Mouse (Mus musculus): ENCODE results near the gene Zfp777. TPM values are rescaled to one million over a fixed set of nuclear protein-coding genes. Genes with fewer than 3 reads are reported as not detected.

The Zfp777 gene
- polyA plus RNA-seq, 1 experiment from 2014 or later = 13.3 TPM

DNA sequence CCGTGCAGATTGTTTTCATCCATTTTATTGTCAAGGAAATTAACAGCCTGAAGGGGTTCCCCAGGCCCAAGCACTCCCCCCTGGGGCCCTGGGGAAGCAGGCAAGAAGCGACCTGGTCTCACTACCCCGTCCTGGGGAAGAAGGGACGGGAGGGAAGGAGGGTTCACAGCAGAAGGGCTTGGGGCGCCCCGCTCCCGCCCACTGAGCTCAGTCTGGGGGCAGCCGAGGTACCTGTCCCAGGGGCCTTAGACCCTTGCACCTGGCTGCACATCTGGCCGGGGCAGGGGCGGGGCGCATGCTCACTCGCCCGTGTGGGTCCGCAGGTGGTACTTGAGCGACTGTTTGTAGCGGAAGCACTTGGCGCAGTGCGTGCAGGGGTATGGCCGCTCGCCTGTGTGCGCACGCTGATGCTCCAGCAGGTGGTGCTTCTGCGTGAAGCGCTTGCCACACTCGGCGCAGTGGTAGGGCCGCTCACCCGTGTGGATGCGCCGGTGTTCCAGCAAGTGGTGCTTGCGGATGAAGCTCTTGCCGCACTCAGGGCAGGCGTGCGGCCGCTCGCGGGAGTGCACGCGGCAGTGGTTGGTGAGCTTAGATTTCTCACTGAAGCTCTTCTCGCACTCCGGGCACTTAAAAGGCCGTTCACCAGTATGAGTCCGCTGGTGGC lies 24.2 kb downstream of the Zfp777 start:
- Histone ChIP-seq H3K36me3 (peaks cover 70% of the 10 kb centered on the region), H3K9ac (no peak overlapping the region), H3K27me3 (replicated peaks) (no peaks in the 10 kb centered on the region), H3K4me3 (no peak overlapping the region), H3K9me3 (peaks cover 21% of the 10 kb centered on the region), H3K4me2 (replicated peaks) (no peak overlapping the region; the same call in 1 of the 2 replicates), H3K27ac (no peak overlapping the region), H3K4me1 (peaks cover 6% of the 10 kb centered on the region)
- ATAC-seq (ENCODE audit: low FRiP score, low read depth) = peak; percentile 82
- WGBS = 66% methylated on average over 43 of the region's 43 CpGs

DNA sequence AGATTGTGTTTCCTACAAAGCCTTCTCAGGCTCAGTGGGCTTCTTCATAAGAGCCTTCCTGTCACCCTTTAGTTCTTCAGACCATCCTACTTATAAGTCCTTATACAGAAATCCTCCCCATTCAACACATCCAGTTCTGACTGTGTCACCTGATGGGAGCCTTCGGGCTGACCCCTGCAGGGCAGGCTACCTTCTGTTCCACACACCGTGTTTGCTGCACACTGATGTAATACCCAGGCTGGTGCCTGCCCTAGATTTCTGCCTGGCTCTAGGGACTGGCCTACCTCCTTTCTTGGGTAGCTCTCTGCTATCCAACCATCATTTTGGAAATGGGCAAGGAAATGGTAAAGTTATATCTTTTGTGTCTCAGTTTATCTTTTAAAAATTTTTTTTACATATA lies 26.0 kb downstream of the Zfp777 start:
- Histone ChIP-seq H3K36me3 (peaks cover 54% of the 10 kb centered on the region), H3K4me2 (replicated peaks) (no peak overlapping the region), H3K27ac (no peak overlapping the region), H3K4me1 (peaks cover 6% of the 10 kb centered on the region), H3K9ac (no peak overlapping the region), H3K4me3 (no peak overlapping the region), H3K27me3 (replicated peaks) (no peaks in the 10 kb centered on the region), H3K9me3 (peaks cover 21% of the 10 kb centered on the region)
- ATAC-seq (ENCODE audit: low FRiP score, low read depth) = no peak
- 84% methylated on average over 2 of the region's 2 CpGs for WGBS

DNA sequence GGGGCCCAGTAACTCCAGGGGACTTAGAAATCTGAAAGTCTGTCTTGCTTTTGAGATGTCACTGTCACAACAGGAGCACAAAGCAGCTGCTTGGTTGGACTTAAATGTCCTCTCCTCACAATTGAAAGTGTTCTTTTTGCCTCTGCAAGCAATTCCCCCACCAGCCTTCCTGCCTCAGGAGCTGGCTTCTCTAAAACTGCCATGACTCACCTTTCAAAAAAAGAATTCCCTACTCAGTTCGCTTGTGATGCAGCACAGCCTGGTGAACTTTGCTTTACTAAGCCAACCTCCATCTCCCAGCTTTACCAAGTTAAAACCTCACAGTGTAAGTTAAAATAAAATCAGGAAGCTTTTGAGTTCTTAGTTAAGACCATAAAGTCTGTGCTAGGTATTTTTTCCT lies 27.0 kb downstream of the Zfp777 start:
- Histone ChIP-seq H3K9me3 (peaks cover 21% of the 10 kb centered on the region), H3K4me1 (peaks cover 6% of the 10 kb centered on the region), H3K27ac (no peak overlapping the region), H3K4me2 (replicated peaks) (no peak overlapping the region), H3K4me3 (no peak overlapping the region), H3K9ac (no peak overlapping the region), H3K27me3 (replicated peaks) (no peaks in the 10 kb centered on the region), H3K36me3 (peaks cover 44% of the 10 kb centered on the region)
- WGBS = 76% methylated on average over 1 of the region's 1 CpGs
- ATAC-seq (ENCODE audit: low FRiP score, low read depth) = no peak

DNA sequence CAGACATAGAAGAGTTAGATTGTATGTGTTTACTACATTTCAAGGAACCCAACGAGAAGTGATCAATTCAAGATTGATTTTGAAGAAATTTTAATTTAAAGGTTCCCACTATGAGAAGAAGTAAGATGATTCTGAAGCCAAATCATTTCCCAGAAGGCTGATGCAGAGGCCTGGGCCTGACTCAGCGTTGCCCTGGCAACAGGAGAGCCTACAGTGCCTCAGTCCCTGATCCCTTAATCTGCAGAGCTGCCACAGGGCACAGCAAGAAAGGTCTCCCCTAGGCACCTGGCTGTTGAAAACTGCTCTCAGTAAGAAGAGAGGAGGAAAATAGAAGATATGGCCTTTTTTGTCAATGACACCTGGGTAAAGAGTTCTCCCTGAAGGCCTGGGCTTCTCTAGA lies 28.7 kb downstream of the Zfp777 start:
- Histone ChIP-seq H3K36me3 (peaks cover 27% of the 10 kb centered on the region), H3K4me3 (no peak overlapping the region), H3K9me3 (peaks cover 13% of the 10 kb centered on the region), H3K27me3 (replicated peaks) (no peaks in the 10 kb centered on the region), H3K9ac (no peak overlapping the region), H3K4me1 (peaks cover 6% of the 10 kb centered on the region), H3K4me2 (replicated peaks) (no peak overlapping the region), H3K27ac (no peak overlapping the region)
- WGBS = 82% methylated on average over 2 of the region's 2 CpGs
- no peak for ATAC-seq (ENCODE audit: low FRiP score, low read depth)

DNA sequence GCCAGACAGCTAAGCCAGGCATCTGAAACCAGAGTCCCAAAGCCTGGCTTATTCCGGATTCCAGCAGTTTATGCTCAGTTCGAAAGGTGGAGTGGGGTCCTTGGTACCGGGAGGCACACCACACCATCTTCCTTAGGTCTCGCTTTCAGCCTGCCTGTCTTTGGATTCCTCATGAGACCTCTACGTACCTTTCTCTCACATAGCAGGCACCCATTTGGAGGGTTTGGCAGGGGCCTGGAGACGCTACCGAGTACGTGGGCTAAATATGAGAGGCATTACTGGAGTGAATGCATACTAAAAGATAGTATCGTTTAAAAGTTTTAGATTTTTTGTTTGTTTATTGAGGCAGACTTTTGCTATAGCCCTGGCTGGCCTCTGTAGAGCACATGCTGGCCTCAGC lies 31.9 kb downstream of the Zfp777 start:
- no peaks in the 10 kb centered on the region for H3K36me3 ChIP-seq
- H3K27me3 ChIP-seq (replicated peaks) = no peaks in the 10 kb centered on the region
- ATAC-seq (ENCODE audit: low FRiP score, low read depth) = no peak
- 93% methylated on average over 9 of the region's 9 CpGs for WGBS
- H3K4me2 ChIP-seq (replicated peaks) = no peak overlapping the region
- no peak overlapping the region for H3K4me3 ChIP-seq
- no peak overlapping the region for H3K9ac ChIP-seq
- H3K9me3 ChIP-seq = no peaks in the 10 kb centered on the region
- H3K4me1 ChIP-seq = no peaks in the 10 kb centered on the region
- no peak overlapping the region for H3K27ac ChIP-seq

DNA sequence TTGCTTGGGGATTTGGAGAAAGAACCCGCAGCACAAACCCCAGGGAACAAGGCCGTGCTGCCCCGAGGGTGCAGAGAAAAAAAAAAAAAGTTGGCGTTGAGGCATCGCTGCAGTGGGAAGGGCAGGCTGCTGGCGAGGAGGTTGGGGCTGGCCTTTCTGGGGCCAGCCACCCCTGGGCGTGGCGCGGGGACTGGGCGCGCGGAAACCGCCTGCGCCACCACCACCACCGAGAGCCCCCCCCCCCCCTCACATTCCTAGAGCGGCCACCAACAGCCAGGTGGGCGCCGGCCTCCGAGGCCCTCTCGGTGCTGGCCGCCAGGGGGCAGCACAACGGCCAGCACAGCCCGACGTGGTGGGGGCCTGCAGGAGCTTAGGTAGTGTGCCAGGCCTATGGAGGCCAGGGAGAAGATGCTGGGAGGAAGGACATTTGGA lies 32.6 kb downstream of the Zfp777 start:
- ATAC-seq (ENCODE audit: low FRiP score, low read depth) = peak; percentile 97
- no peaks in the 10 kb centered on the region for H3K36me3 ChIP-seq
- H3K4me3 ChIP-seq = peak overlapping the region; percentile 43
- under 1% methylated on average over 23 of the region's 24 CpGs for WGBS
- H3K27ac ChIP-seq = no peak overlapping the region
- no peaks in the 10 kb centered on the region for H3K27me3 ChIP-seq (replicated peaks)
- H3K4me1 ChIP-seq = no peaks in the 10 kb centered on the region
- peak overlapping the region; percentile 74 for H3K4me2 ChIP-seq (replicated peaks)
- H3K9ac ChIP-seq = peak overlapping the region; percentile 53
- H3K9me3 ChIP-seq = no peaks in the 10 kb centered on the region

DNA sequence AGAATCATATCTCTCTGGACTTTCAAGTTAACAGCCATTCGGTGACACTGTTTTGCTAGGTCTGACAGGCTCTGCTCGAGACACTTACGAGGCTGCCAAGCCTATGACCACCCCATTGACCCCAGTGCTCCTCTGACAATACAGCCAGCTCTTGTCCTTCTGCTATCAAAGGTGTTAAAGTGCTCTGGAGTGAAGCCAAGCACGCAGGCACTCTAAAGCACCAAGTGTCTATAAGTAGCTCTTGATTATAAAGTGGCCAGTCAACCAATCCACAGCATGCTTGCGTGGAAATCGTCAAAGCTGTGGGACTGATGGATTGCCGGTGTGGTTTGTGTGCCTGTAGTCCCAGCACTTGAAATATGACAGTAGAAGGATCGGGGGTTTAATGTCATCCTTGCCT lies 38.0 kb downstream of the Zfp777 start:
- H3K27me3 ChIP-seq (replicated peaks) = no peaks in the 10 kb centered on the region
- WGBS = 64% methylated on average over 8 of the region's 8 CpGs
- ATAC-seq (ENCODE audit: low FRiP score, low read depth) = no peak

DNA sequence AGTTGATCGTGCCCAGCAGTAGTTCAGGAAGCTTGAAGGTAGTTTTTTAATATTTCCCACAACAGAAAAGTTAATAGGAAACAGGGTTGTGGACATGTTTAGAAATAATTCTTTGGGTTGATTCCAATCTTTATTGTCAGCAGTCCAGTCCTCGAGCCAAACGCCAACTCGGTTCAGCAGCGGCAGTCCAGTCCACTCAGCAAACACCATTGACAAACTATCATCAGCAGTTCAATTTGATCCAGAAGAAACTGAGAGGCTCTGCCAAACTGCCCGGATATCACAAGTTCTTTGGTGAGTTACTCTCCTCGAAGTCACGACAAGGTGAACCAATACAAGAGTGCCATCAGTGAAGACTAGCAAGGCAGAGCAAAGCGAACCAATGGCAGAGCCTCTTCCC lies 53.0 kb downstream of the Zfp777 start:
- no peak for ATAC-seq (ENCODE audit: low FRiP score, low read depth)
- no peak overlapping the region for H3K27ac ChIP-seq
- 92% methylated on average over 9 of the region's 9 CpGs for WGBS
- no peaks in the 10 kb centered on the region for H3K36me3 ChIP-seq
- no peaks in the 10 kb centered on the region for H3K27me3 ChIP-seq (replicated peaks)
- no peak overlapping the region for H3K4me2 ChIP-seq (replicated peaks)
- no peak overlapping the region for H3K9ac ChIP-seq
- no peaks in the 10 kb centered on the region for H3K9me3 ChIP-seq
- no peak overlapping the region for H3K4me3 ChIP-seq
- no peaks in the 10 kb centered on the region for H3K4me1 ChIP-seq

More for the DNA sequence above, 38.0 kb downstream of the Zfp777 start:
- Histone ChIP-seq H3K27ac (no peak overlapping the region), H3K36me3 (no peaks in the 10 kb centered on the region), H3K4me2 (replicated peaks) (no peak overlapping the region), H3K4me3 (no peak overlapping the region), H3K9me3 (no peaks in the 10 kb centered on the region), H3K9ac (no peak overlapping the region), H3K4me1 (no peaks in the 10 kb centered on the region)

DNA sequence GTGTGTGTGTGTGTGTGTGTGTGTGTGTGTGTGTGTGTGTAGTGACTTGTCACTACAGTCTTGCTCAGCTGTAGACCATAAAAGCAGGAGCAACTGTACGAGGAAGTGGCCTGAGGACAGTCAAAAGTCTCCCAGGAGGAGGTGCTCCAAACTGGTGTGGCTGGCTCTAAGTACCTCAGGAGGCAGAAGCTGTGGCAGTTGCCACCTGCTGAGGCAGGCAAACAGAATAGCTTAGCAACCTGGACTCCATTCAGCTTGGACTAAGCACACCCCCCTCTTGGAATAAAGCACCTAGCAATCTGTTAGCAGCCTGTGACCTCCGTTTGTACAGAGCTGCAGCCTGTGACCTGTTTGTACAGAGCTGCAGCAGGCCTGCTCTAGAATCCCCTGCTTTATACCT lies 64.8 kb downstream of the Zfp777 start:
- no peak overlapping the region for H3K9ac ChIP-seq
- H3K4me3 ChIP-seq = no peak overlapping the region
- no peaks in the 10 kb centered on the region for H3K4me1 ChIP-seq
- H3K27ac ChIP-seq = no peak overlapping the region
- H3K27me3 ChIP-seq (replicated peaks) = no peaks in the 10 kb centered on the region
- no peaks in the 10 kb centered on the region for H3K36me3 ChIP-seq
- no peak for ATAC-seq (ENCODE audit: low FRiP score, low read depth)
- no peak overlapping the region for H3K4me2 ChIP-seq (replicated peaks)
- H3K9me3 ChIP-seq = no peaks in the 10 kb centered on the region
- 4% methylated on average over 2 of the region's 2 CpGs for WGBS

DNA sequence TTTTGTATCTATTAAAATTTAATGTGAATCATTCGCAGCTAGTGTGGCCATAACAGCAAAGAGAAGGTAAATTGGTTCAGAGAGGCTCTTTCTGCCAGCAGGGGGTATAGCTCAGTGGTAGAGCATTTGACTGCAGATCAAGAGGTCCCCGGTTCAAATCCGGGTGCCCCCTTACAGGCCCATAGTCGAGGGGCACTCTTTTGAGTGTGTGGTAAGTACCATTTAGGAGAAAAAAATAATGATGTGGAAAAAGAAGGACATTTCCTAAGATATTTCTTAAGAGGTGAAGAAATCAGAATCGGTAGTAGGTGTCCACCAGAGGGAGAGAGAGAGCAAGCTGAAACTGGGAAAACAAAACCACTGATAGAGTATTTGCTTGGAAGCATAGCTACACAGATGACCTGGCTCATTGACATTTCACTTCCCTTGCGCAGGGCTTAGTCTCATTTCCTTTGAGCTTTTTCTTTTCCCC lies 69.8 kb downstream of the Zfp777 start:
- ATAC-seq (ENCODE audit: low FRiP score, low read depth) = no peak
- 22% methylated on average over 6 of the region's 6 CpGs for whole genome bisulfite sequencing
- Histone ChIP-seq H3K9ac (no peak overlapping the region), H3K4me1 (no peaks in the 10 kb centered on the region), H3K9me3 (no peaks in the 10 kb centered on the region), H3K27me3 (replicated peaks) (no peaks in the 10 kb centered on the region), H3K4me2 (replicated peaks) (no peak overlapping the region), H3K4me3 (no peak overlapping the region), H3K36me3 (no peaks in the 10 kb centered on the region), H3K27ac (no peak overlapping the region)

DNA sequence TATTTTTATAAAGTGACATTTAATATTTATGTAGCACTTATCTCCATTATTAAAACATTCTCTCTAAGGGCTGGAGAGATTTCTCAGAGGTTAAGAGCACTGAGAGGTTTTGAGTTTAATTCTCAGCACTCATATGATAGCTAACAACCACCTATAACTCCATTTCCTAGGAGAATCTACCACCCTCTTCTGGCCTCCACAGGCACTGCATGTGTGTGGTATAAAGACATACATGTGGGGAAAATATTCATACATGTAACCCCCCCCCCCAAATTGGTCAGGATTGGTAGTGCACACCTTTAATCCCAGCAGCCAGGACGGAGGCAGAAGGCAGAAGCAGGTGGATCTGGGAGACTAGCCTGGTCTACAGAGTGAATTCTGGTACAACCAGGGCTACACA lies 74.1 kb downstream of the Zfp777 start:
- no peaks in the 10 kb centered on the region for H3K9me3 ChIP-seq
- H3K27me3 ChIP-seq (replicated peaks) = no peaks in the 10 kb centered on the region
- 80% methylated on average over 1 of the region's 1 CpGs for WGBS
- no peak overlapping the region for H3K4me2 ChIP-seq (replicated peaks)
- no peak overlapping the region for H3K27ac ChIP-seq
- H3K4me3 ChIP-seq = no peak overlapping the region
- no peak overlapping the region for H3K9ac ChIP-seq
- H3K36me3 ChIP-seq = no peaks in the 10 kb centered on the region
- no peaks in the 10 kb centered on the region for H3K4me1 ChIP-seq
- no peak for ATAC-seq (ENCODE audit: low FRiP score, low read depth)
